Mouse (Mus musculus): ENCODE measurements around the gene Klhdc8b. TPM values are rescaled to one million over a fixed set of nuclear protein-coding genes. Genes with fewer than 3 reads are reported as not detected.
A peak's percentile ranks its signal among the peaks of the same experiment; 100 is the strongest.

The Klhdc8b gene
- polyA plus RNA-seq, 1 experiment from 2014 or later, result 17.8 TPM

DNA sequence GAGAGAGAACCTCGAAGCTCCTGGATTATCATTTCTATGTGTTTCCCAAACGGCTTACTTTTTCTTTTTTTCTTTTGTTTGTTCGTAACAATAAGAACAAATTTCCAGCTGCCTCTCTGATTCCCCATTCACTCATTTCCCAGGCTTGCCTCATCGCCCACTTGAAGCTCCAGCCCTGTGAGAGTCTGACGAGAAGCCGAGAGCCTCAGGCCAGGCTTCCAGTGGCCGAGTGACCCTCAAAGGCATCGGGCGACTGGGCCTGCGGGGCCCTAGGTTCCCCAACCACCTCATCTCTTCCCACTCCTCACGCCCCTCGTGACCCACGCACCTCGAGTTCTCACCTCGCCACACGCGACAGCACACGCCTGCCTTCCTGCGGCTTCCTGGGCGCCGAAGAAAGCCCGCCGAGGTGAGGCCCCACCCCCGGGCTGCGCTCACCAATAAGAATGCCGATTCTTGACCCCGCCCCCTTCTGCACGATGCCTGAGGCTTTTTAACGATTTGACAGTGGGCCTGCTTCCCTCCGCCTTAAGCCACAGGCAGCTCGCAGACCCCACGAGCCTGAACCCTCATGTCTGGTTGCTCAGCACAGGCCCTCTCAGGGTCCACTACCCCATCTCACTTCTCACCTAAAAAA is 29.8 kb downstream of the Klhdc8b start:
- Histone ChIP-seq H3K9me3 (replicated peaks) (no peaks in the 10 kb centered on the region), H3K4me3 (peak overlapping the region; percentile 36), H3K4me1 (peaks cover 7% of the 10 kb centered on the region), H3K27me3 (ENCODE audit: low read depth, poor library complexity, severe bottlenecking) (no peaks in the 10 kb centered on the region), H3K27ac (peak overlapping the region; percentile 53; the same call in 1 of the 2 replicates), H3K36me3 (no peaks in the 10 kb centered on the region)
- DNase-seq (ENCODE audit: low spot score), result peak; percentile 61
- 49% methylated on average over 32 of the region's 32 CpGs for WGBS

DNA sequence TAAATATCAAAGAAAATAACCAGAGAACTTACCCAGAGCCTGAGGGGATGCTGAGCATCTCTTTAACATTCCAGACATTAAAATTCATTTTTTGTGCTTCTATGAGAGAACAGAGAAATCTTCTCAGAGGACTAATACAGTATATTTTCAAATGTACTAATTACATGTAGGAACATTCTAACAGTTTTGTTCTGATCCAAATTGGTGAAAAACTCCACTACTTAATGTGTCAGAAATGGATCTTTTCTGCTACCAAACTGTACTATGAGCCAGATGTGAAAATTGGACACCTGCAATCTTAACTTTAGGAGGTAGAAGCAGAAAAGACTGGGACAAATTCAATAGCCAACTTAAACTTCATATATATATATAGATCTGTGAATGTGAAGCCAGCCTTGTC is 33.0 kb downstream of the Klhdc8b start, which contains the start of gene Ccdc36:
Gene Ccdc36, minus strand, starts transcription at position 101 of the 400 bp plus-strand sequence.
- no peak within 1 kb of the TSS for H3K4me3 ChIP-seq
- no peak for DNase-seq (ENCODE audit: low spot score)

DNA sequence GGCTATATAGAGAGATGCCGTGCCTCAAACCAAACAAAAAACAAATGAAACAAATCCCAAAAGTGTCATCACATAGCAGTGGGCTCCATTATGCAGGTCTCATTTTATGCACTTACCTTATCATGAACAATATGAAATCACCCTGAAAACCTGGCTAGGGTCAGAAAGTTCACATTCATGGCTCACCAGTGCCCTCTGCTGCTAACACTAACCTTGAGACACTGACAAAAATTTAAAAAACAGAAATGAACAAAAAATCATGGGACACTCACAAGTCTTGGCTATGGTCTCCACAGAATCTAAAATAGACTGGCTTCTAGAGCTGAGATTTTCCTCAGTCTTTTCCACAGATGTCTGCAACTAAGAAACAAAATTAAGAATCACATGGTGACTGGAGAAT is 49.2 kb downstream of the Klhdc8b start:
- no peak for DNase-seq (ENCODE audit: low spot score)
- no peaks in the 10 kb centered on the region for H3K9me3 ChIP-seq (replicated peaks)
- H3K27me3 ChIP-seq (ENCODE audit: low read depth, poor library complexity, severe bottlenecking), result no peaks in the 10 kb centered on the region
- no peak overlapping the region for H3K27ac ChIP-seq
- 81% methylated on average over 1 of the region's 1 CpGs for WGBS
- H3K4me3 ChIP-seq, result no peak overlapping the region
- H3K36me3 ChIP-seq, result no peaks in the 10 kb centered on the region
- no peaks in the 10 kb centered on the region for H3K4me1 ChIP-seq

More for the DNA sequence above, 33.0 kb downstream of the Klhdc8b start, which contains the start of gene Ccdc36:
- Histone ChIP-seq H3K4me1 (peaks cover 7% of the 10 kb centered on the region), H3K27me3 (ENCODE audit: low read depth, poor library complexity, severe bottlenecking) (no peaks in the 10 kb centered on the region), H3K36me3 (no peaks in the 10 kb centered on the region), H3K9me3 (replicated peaks) (no peaks in the 10 kb centered on the region), H3K27ac (no peak within 1 kb of the TSS)

DNA sequence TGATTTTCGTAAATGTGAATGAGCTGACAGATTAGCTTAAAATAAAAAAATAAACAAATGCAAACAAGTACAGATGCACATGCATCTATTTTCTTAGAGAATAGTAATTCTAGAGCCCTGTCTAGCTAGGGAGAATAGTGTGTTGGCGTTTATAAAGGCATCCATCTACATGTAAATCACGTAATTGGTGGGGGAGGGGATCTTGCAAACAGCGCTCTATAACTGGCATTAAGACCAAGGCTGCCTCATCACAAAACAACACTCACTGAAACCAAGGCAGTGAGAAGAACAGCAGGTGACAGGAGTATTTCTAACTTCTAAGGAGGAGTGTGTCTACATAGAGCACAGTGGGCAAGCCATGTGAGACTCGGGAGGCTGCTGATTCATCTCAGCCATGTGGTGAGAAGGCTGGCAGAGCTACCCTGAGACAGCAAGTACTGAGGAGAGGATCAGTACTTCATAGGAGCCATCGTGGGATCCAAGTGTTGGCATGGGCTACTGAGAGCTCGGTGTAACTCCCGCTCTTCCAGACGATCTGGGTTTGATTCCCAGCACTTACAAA is 49.9 kb downstream of the Klhdc8b start:
- no peak for DNase-seq (ENCODE audit: low spot score)
- Histone ChIP-seq H3K36me3 (no peaks in the 10 kb centered on the region), H3K4me1 (no peaks in the 10 kb centered on the region), H3K9me3 (replicated peaks) (no peaks in the 10 kb centered on the region), H3K27ac (no peak overlapping the region), H3K27me3 (ENCODE audit: low read depth, poor library complexity, severe bottlenecking) (no peaks in the 10 kb centered on the region), H3K4me3 (no peak overlapping the region)
- 78% methylated on average over 9 of the region's 9 CpGs for WGBS

DNA sequence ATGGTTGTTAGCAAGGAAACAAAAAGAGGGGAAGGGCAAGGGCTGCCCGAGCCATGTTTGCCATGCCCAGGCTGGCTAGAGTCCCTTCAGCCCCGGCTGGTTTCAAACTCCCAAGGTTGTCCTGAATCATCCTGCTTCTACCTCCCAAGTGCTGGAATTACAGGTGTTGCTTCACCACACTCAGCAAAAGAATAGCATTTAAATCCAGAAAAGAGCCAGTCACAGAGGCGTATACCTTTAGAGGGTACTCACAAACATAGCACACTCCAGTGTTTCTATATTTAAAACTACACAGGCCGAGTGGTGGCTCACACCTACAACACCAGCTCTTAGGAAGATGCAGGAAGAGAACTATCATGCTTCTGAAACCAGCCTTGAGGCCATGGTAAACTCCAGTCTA is 51.8 kb downstream of the Klhdc8b start:
- Histone ChIP-seq H3K36me3 (no peaks in the 10 kb centered on the region), H3K9me3 (replicated peaks) (no peaks in the 10 kb centered on the region), H3K27me3 (ENCODE audit: low read depth, poor library complexity, severe bottlenecking) (no peaks in the 10 kb centered on the region), H3K4me3 (no peak overlapping the region), H3K27ac (no peak overlapping the region), H3K4me1 (no peaks in the 10 kb centered on the region)
- 87% methylated on average over 4 of the region's 4 CpGs for WGBS
- DNase-seq (ENCODE audit: low spot score), result no peak

DNA sequence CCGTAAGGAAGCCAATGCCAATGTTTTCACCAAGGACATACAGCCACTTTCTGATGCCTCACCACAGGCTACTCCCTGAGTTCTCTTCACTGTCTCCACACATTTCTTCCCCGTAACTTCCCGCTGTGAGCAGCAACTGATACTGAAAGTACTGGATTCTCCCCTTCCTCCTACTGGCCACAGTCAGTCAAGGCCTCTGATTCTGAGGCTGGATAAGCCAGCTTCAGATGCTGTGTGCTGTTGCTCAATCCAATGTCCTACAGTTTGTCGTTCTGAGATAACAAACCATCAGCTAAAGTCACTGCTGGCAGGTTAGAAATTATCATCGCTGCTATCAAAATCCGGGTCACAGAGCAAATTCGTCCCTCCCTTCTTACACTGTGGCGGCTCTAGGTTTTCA is 56.9 kb downstream of the Klhdc8b start:
- no peaks in the 10 kb centered on the region for H3K36me3 ChIP-seq
- no peak overlapping the region for H3K4me3 ChIP-seq
- WGBS, result 85% methylated on average over 8 of the region's 8 CpGs

DNA sequence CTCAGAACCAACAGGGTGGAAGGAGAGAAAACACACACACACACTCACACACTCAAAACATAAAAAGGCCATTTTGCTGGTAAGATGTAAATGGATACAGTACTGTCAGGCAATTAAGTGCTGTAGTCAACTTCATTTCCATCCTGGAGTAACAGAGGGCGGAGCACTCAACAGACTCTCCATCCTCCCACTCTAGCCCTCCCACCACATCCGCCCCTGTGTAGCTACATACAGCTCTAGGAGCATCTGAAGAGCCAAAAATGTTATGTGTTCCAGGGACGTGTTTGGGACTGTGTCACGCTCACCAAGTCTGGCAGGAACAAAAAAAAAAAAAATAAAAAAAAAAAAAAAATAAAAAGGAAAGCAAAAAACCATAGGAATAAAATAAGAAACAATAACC is 58.3 kb downstream of the Klhdc8b start:
- DNase-seq (ENCODE audit: low spot score), result no peak
- Histone ChIP-seq H3K36me3 (no peaks in the 10 kb centered on the region), H3K27me3 (ENCODE audit: low read depth, poor library complexity, severe bottlenecking) (no peaks in the 10 kb centered on the region), H3K9me3 (replicated peaks) (no peaks in the 10 kb centered on the region), H3K4me1 (no peaks in the 10 kb centered on the region), H3K27ac (no peak overlapping the region), H3K4me3 (no peak overlapping the region)
- WGBS, result 85% methylated on average over 4 of the region's 4 CpGs

More for the DNA sequence above, 56.9 kb downstream of the Klhdc8b start:
- Histone ChIP-seq H3K9me3 (replicated peaks) (no peaks in the 10 kb centered on the region), H3K4me1 (no peaks in the 10 kb centered on the region), H3K27ac (no peak overlapping the region), H3K27me3 (ENCODE audit: low read depth, poor library complexity, severe bottlenecking) (no peaks in the 10 kb centered on the region)
- no peak for DNase-seq (ENCODE audit: low spot score)

DNA sequence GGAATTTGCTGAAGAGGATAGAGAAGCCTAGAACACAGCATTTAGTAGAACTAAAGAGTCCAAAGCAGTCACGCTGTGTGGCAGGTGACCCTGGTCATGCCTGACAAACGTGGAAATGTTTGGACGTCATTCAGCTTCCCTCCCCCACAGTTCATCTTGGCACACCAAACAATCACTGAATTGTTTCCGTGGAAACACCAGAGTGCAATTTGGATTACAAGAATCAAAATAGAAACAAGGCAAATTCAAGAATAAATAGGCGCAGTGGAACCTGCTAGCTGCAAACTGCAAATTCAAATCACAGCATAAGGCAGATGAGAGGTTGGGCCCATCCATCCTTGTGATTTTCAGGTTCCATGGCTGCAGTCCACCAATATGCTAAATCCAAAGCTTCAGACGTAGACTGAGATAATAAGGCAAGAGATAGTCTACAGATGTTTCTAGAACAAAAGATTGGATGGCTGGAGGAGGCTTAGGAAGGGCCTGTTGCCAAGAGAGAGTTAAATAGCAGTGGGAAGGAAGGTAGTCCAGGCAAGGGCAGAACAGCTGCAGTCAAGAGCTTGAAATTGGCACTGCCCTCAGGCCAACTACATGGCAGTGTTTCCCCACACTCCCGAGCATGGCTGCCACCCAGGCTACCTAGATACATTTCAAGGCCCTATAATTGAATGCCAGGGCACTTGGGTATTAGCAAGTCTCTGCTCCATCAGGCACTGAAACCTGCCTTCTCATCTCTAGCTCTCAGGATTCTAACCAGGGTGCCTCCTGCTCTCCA is 60.0 kb downstream of the Klhdc8b start:
- WGBS, result 86% methylated on average over 7 of the region's 7 CpGs
- no peaks in the 10 kb centered on the region for H3K4me1 ChIP-seq
- H3K27ac ChIP-seq, result no peak overlapping the region
- DNase-seq (ENCODE audit: low spot score), result no peak
- H3K27me3 ChIP-seq (ENCODE audit: low read depth, poor library complexity, severe bottlenecking), result no peaks in the 10 kb centered on the region
- no peaks in the 10 kb centered on the region for H3K36me3 ChIP-seq
- no peaks in the 10 kb centered on the region for H3K9me3 ChIP-seq (replicated peaks)
- no peak overlapping the region for H3K4me3 ChIP-seq

DNA sequence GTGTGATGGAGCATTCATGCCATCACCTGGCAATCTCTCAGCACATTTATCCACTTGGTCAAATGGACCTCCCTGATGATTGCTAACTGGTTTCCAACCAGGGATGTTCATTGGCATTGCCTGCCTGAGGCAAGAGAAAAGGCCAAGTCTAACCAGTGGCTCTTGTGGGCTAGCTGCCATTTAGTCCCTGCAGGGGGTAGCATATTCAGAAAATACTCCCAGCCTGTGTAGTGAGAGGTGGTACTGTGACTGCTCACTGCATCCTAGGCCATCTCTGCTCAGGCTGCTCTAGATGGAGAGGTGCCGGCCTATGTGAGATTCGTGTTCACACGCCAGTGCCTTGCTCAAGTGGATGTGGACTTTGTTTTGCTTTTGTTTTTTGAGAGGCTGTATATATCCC is 63.1 kb downstream of the Klhdc8b start:
- DNase-seq (ENCODE audit: low spot score), result no peak
- WGBS, result 89% methylated on average over 3 of the region's 3 CpGs
- no peaks in the 10 kb centered on the region for H3K4me1 ChIP-seq

More for the DNA sequence above, 63.1 kb downstream of the Klhdc8b start:
- Histone ChIP-seq H3K36me3 (peaks cover 14% of the 10 kb centered on the region), H3K27ac (no peak overlapping the region), H3K4me3 (no peak overlapping the region), H3K9me3 (replicated peaks) (no peaks in the 10 kb centered on the region), H3K27me3 (ENCODE audit: low read depth, poor library complexity, severe bottlenecking) (no peaks in the 10 kb centered on the region)

Other genes starting within 250 kb of the Klhdc8b start
- gene Dag1, start 197.6 kb downstream of the Klhdc8b start, polyA plus RNA-seq (2016; fragmentation: Nextera tagmentation; extraction: Ambion mirVana), result 59.6 and 59.9 TPM in 2 replicates
- gene Nicn1, start 171.2 kb downstream of the Klhdc8b start, polyA plus RNA-seq (2016; fragmentation: Nextera tagmentation; extraction: Ambion mirVana), result 32.9 and 35.8 TPM in 2 replicates
- 23.1 and 24.8 TPM in 2 replicates for gene Amt, start 164.7 kb downstream of the Klhdc8b start, polyA plus RNA-seq (2016; fragmentation: Nextera tagmentation; extraction: Ambion mirVana)
- gene Rhoa, start 155.5 kb downstream of the Klhdc8b start, polyA plus RNA-seq (2016; fragmentation: Nextera tagmentation; extraction: Ambion mirVana), result 246 and 250 TPM in 2 replicates
- gene Tcta, start 155.4 kb downstream of the Klhdc8b start, polyA plus RNA-seq (2016; fragmentation: Nextera tagmentation; extraction: Ambion mirVana), result 9.2 and 11.5 TPM in 2 replicates
- 824 and 909 TPM in 2 replicates for gene Gpx1, start 122.7 kb downstream of the Klhdc8b start, polyA plus RNA-seq (2016; fragmentation: Nextera tagmentation; extraction: Ambion mirVana)
- gene Usp4, start 113.7 kb downstream of the Klhdc8b start, polyA plus RNA-seq (2016; fragmentation: Nextera tagmentation; extraction: Ambion mirVana), result 132 and 140 TPM in 2 replicates
- gene 1700102P08Rik, start 68.8 kb downstream of the Klhdc8b start, polyA plus RNA-seq (2016; fragmentation: Nextera tagmentation; extraction: Ambion mirVana), result 0.69 and 0.98 TPM in 2 replicates
- 1.1 and 1.3 TPM in 2 replicates for gene Ccdc36, start 33.1 kb downstream of the Klhdc8b start, polyA plus RNA-seq (2016; fragmentation: Nextera tagmentation; extraction: Ambion mirVana)
- not detected in 2 replicates for gene BC048562, start 25.1 kb downstream of the Klhdc8b start, polyA plus RNA-seq (2016; fragmentation: Nextera tagmentation; extraction: Ambion mirVana)
- 62.8 and 65.8 TPM in 2 replicates for gene Ccdc71, start 1.1 kb downstream of the Klhdc8b start, polyA plus RNA-seq (2016; fragmentation: Nextera tagmentation; extraction: Ambion mirVana)
- gene Lamb2, start 18.2 kb upstream of the Klhdc8b start, polyA plus RNA-seq (2016; fragmentation: Nextera tagmentation; extraction: Ambion mirVana), result 19.7 and 31.6 TPM in 2 replicates
- 87.2 and 107 TPM in 2 replicates for gene Usp19, start 29.0 kb upstream of the Klhdc8b start, polyA plus RNA-seq (2016; fragmentation: Nextera tagmentation; extraction: Ambion mirVana)
- 124 and 127 TPM in 2 replicates for gene Qars, start 46.1 kb upstream of the Klhdc8b start, polyA plus RNA-seq (2016; fragmentation: Nextera tagmentation; extraction: Ambion mirVana)
- 170 and 173 TPM in 2 replicates for gene Qrich1, start 55.2 kb upstream of the Klhdc8b start, polyA plus RNA-seq (2016; fragmentation: Nextera tagmentation; extraction: Ambion mirVana)
- gene Impdh2, start 98.7 kb upstream of the Klhdc8b start, polyA plus RNA-seq (2016; fragmentation: Nextera tagmentation; extraction: Ambion mirVana), result 255 and 288 TPM in 2 replicates
- gene Ndufaf3, start 105.9 kb upstream of the Klhdc8b start, polyA plus RNA-seq (2016; fragmentation: Nextera tagmentation; extraction: Ambion mirVana), result 46.2 and 49.3 TPM in 2 replicates
- 175 and 214 TPM in 2 replicates for gene Dalrd3, start 108.3 kb upstream of the Klhdc8b start, polyA plus RNA-seq (2016; fragmentation: Nextera tagmentation; extraction: Ambion mirVana)
- 165 and 236 TPM in 2 replicates for gene Wdr6, start 117.2 kb upstream of the Klhdc8b start, polyA plus RNA-seq (2016; fragmentation: Nextera tagmentation; extraction: Ambion mirVana)
- gene P4htm, start 136.1 kb upstream of the Klhdc8b start, polyA plus RNA-seq (2016; fragmentation: Nextera tagmentation; extraction: Ambion mirVana), result 3.7 and 6.5 TPM in 2 replicates
- 59.0 and 59.2 TPM in 2 replicates for gene Arih2, start 187.8 kb upstream of the Klhdc8b start, polyA plus RNA-seq (2016; fragmentation: Nextera tagmentation; extraction: Ambion mirVana)
- 28.8 and 35.7 TPM in 2 replicates for gene Slc25a20, start 200.5 kb upstream of the Klhdc8b start, polyA plus RNA-seq (2016; fragmentation: Nextera tagmentation; extraction: Ambion mirVana)
- gene Prkar2a, start 227.7 kb upstream of the Klhdc8b start, polyA plus RNA-seq (2016; fragmentation: Nextera tagmentation; extraction: Ambion mirVana), result 27.0 and 27.8 TPM in 2 replicates

All from limb, embryonic 10.5 days (tissue).